Mouse (Mus musculus): Measurements from ENCODE around the gene Vangl2.

GRCm38 (mm10) chr1:171960726-171961125 is 67.5 kb downstream of the Vangl2 start:
- TF ChIP-seq POLR2A (IDR thresholded peaks at IDR 0.05; ENCODE audit: insufficient read depth, low read depth, low read length), result no peak
- TF ChIP-seq CTCF (IDR thresholded peaks at IDR 0.05), result no peak
- no peak for TF ChIP-seq EP300 (IDR thresholded peaks at IDR 0.05; ENCODE audit: insufficient read depth, low read depth, low read length)
